Mouse (Mus musculus) MEL (cell line): ENCODE measurements around the gene Zscan5b. TPM values are rescaled to one million over a fixed set of nuclear protein-coding genes. Genes with fewer than 3 reads are reported as not detected.

Source experiments
- DNase-seq: peaks from one replicate; pipeline ENCODE4 v3.0.0; 2011; ENCODE audit warnings: low read depth, low spot score
- H3K27ac ChIP-seq: 2 replicates; pipeline ENCODE4 v1.5.1; 2012; ENCODE audit warnings: low read depth, mild to moderate bottlenecking, control low read depth, low read length, moderate library complexity; ENCODE audit not compliant: control insufficient read depth
- H3K27me3 ChIP-seq, 2 experiments: fragments of 150-350 bp in 1 of 2; sonication (generic) in 1 of 2; 2 replicates each; pipeline ENCODE4 v1.6.1; 2012; ENCODE audit warnings: low read length in 2 of 2, mild to moderate bottlenecking in 2 of 2, improper control_type of control experiment in 1 of 2, moderate library complexity in 1 of 2; ENCODE audit not compliant: insufficient read depth in 2 of 2, control insufficient read depth in 1 of 2
- H3K36me3 ChIP-seq, 2 experiments: 2 replicates each; pipeline ENCODE4 v1.6.1; 2012 to 2014; ENCODE audit warnings: low read length in 2 of 2, improper control_type of control experiment in 1 of 2, inconsistent platforms in 1 of 2, mild to moderate bottlenecking in 1 of 2; ENCODE audit not compliant: insufficient read depth in 2 of 2, control insufficient read depth in 1 of 2
- H3K4me1 ChIP-seq, 2 experiments: fragments of 150-350 bp in 1 of 2; sonication (generic) in 1 of 2; 2 replicates each; pipeline ENCODE4 v1.6.1; 2012; ENCODE audit warnings: low read length in 2 of 2, improper control_type of control experiment in 1 of 2, mild to moderate bottlenecking in 1 of 2; ENCODE audit not compliant: insufficient read depth in 2 of 2, control insufficient read depth in 1 of 2
- H3K4me3 ChIP-seq, 2 experiments: fragments of 150-350 bp in 1 of 2; sonication (generic) in 1 of 2; 2 replicates each; pipeline ENCODE4 v1.5.1; 2012; ENCODE audit warnings: low read depth in 2 of 2, low read length in 2 of 2, mild to moderate bottlenecking in 2 of 2, moderate library complexity in 2 of 2, control low read depth in 1 of 2, improper control_type of control experiment in 1 of 2; ENCODE audit not compliant: control insufficient read depth in 1 of 2, insufficient read depth in 1 of 2
- H3K79me2 ChIP-seq: 2 replicates; pipeline ENCODE4 v1.6.1; 2012; ENCODE audit warnings: mild to moderate bottlenecking, low read length, moderate library complexity; ENCODE audit not compliant: control insufficient read depth, poor library complexity, insufficient read depth
- H3K9ac ChIP-seq: 2 replicates; pipeline ENCODE4 v1.6.1; 2012; ENCODE audit warnings: low read depth, mild to moderate bottlenecking, control low read depth, low read length, moderate library complexity; ENCODE audit not compliant: control insufficient read depth, poor library complexity, severe bottlenecking
- H3K9me3 ChIP-seq: fragments of 150-350 bp; sonication (generic); replicated peaks from 2 replicates; pipeline ENCODE4 v1.6.1; 2012; ENCODE audit warnings: mild to moderate bottlenecking, low read length, improper control_type of control experiment, moderate library complexity; ENCODE audit not compliant: insufficient read depth
- BHLHE40 ChIP-seq: IDR thresholded peaks from 2 replicates; pipeline ENCODE4 v1.6.1; 2012; ENCODE audit warnings: low read depth, mild to moderate bottlenecking, inconsistent platforms, low read length, improper control_type of control experiment, borderline replicate concordance
- CHD1 ChIP-seq: IDR thresholded peaks from 2 replicates; pipeline ENCODE4 v1.6.1; 2012; ENCODE audit warnings: low read depth, mild to moderate bottlenecking, inconsistent platforms, low read length, improper control_type of control experiment
- E2F4 ChIP-seq: IDR thresholded peaks from 2 replicates; pipeline ENCODE4 v1.6.1; 2011; ENCODE audit warnings: low read depth, low read length, improper control_type of control experiment, borderline replicate concordance
- ELF1 ChIP-seq: IDR thresholded peaks from 2 replicates; pipeline ENCODE4 v1.6.1; 2014; ENCODE audit warnings: low read depth, mild to moderate bottlenecking, inconsistent platforms, low read length, improper control_type of control experiment, moderate library complexity
- EP300 ChIP-seq, 2 experiments: IDR thresholded peaks; 2 replicates each; pipeline ENCODE4 v1.6.1; 2011; ENCODE audit warnings: improper control_type of control experiment in 2 of 2, low read length in 2 of 2, low read depth in 1 of 2, mild to moderate bottlenecking in 1 of 2
- ETS1 ChIP-seq: IDR thresholded peaks from 2 replicates; pipeline ENCODE4 v1.6.1; 2012; ENCODE audit warnings: low read depth, mild to moderate bottlenecking, inconsistent platforms, low read length, improper control_type of control experiment, moderate library complexity
- GABPA ChIP-seq: IDR thresholded peaks from 2 replicates; pipeline ENCODE4 v1.6.1; 2012; ENCODE audit warnings: low read depth, mild to moderate bottlenecking, inconsistent platforms, low read length, improper control_type of control experiment, moderate library complexity
- GATA1 ChIP-seq: IDR thresholded peaks from 2 replicates; pipeline ENCODE4 v1.6.1; 2011; ENCODE audit warnings: low read depth, low read length, improper control_type of control experiment
- HCFC1 ChIP-seq: IDR thresholded peaks from 2 replicates; pipeline ENCODE4 v1.6.1; 2012; ENCODE audit warnings: low read depth, mild to moderate bottlenecking, inconsistent platforms, low read length, improper control_type of control experiment, moderate library complexity
- KAT2A ChIP-seq: conservative IDR thresholded peaks from 2 replicates; pipeline ENCODE4 v1.6.1; 2012; ENCODE audit warnings: low read depth, low read length, improper control_type of control experiment, inconsistent platforms
- MAFK ChIP-seq: IDR thresholded peaks from 2 replicates; pipeline ENCODE4 v1.6.1; 2011; ENCODE audit warnings: low read depth, mild to moderate bottlenecking, low read length, improper control_type of control experiment, borderline replicate concordance
- MAX ChIP-seq: IDR thresholded peaks from 2 replicates; pipeline ENCODE4 v1.6.1; 2011; ENCODE audit warnings: low read length, improper control_type of control experiment
- MAZ ChIP-seq: IDR thresholded peaks from 2 replicates; pipeline ENCODE4 v1.6.1; 2012; ENCODE audit warnings: low read depth, mild to moderate bottlenecking, inconsistent platforms, low read length, improper control_type of control experiment
- MEF2A ChIP-seq: IDR thresholded peaks from 2 replicates; pipeline ENCODE4 v1.6.1; 2014; ENCODE audit warnings: low read depth, mild to moderate bottlenecking, inconsistent platforms, low read length, improper control_type of control experiment; ENCODE audit not compliant: poor library complexity, insufficient replicate concordance, severe bottlenecking; ENCODE audit errors: extremely low read depth
- MXI1 ChIP-seq: IDR thresholded peaks from 2 replicates; pipeline ENCODE4 v1.6.1; 2011; ENCODE audit warnings: mild to moderate bottlenecking, low read depth, low read length, improper control_type of control experiment
- MYB ChIP-seq: IDR thresholded peaks from 2 replicates; pipeline ENCODE4 v1.6.1; 2011; ENCODE audit warnings: mild to moderate bottlenecking, low read depth, low read length, improper control_type of control experiment
- MYC ChIP-seq: IDR thresholded peaks from 2 replicates; pipeline ENCODE4 v1.6.1; 2011; ENCODE audit warnings: low read depth, mild to moderate bottlenecking, low read length, improper control_type of control experiment, moderate library complexity
- NELFE ChIP-seq: IDR thresholded peaks from 2 replicates; pipeline ENCODE4 v1.6.1; 2011; ENCODE audit warnings: low read depth, low read length, improper control_type of control experiment
- NRF1 ChIP-seq: IDR thresholded peaks from 2 replicates; pipeline ENCODE4 v1.6.1; 2014; ENCODE audit warnings: low read depth, mild to moderate bottlenecking, inconsistent platforms, low read length, improper control_type of control experiment, moderate library complexity; ENCODE audit not compliant: poor library complexity, insufficient read depth, severe bottlenecking
- POLR2A ChIP-seq, 2 experiments: IDR thresholded peaks; 2 replicates each; pipeline ENCODE4 v1.6.1; 2011 to 2012; ENCODE audit warnings: low read length in 2 of 2, mild to moderate bottlenecking in 2 of 2, control low read depth in 1 of 2, improper control_type of control experiment in 1 of 2, low read depth in 1 of 2, moderate library complexity in 1 of 2; ENCODE audit not compliant: control insufficient read depth in 1 of 2, insufficient read depth in 1 of 2, poor library complexity in 1 of 2
- POLR2AphosphoS2 ChIP-seq: IDR thresholded peaks from 2 replicates; pipeline ENCODE4 v1.6.1; 2011; ENCODE audit warnings: low read length, improper control_type of control experiment
- POLR2AphosphoS5 ChIP-seq: IDR thresholded peaks from 2 replicates; pipeline ENCODE4 v1.6.1; 2012; ENCODE audit warnings: low read depth, borderline replicate concordance, mild to moderate bottlenecking, inconsistent platforms, low read length, moderate library complexity, mixed read lengths
- RAD21 ChIP-seq: IDR thresholded peaks from 2 replicates; pipeline ENCODE4 v1.6.1; 2011; ENCODE audit warnings: mild to moderate bottlenecking, low read depth, low read length, improper control_type of control experiment
- RCOR1 ChIP-seq: IDR thresholded peaks from 2 replicates; pipeline ENCODE4 v1.6.1; 2012; ENCODE audit warnings: low read depth, mild to moderate bottlenecking, inconsistent platforms, low read length, improper control_type of control experiment
- SMC3 ChIP-seq: IDR thresholded peaks from 2 replicates; pipeline ENCODE4 v1.6.1; 2011; ENCODE audit warnings: low read depth, low read length, improper control_type of control experiment
- TAL1 ChIP-seq: IDR thresholded peaks from 2 replicates; pipeline ENCODE4 v1.6.1; 2012; ENCODE audit warnings: mild to moderate bottlenecking, inconsistent platforms, low read length, moderate library complexity, mixed read lengths
- TBP ChIP-seq: IDR thresholded peaks from 2 replicates; pipeline ENCODE4 v1.8.0; 2011; ENCODE audit warnings: low read depth, low read length, improper control_type of control experiment
- TCF12 ChIP-seq: IDR thresholded peaks from 2 replicates; pipeline ENCODE4 v1.6.1; 2014; ENCODE audit warnings: low read depth, mild to moderate bottlenecking, inconsistent platforms, low read length, improper control_type of control experiment, moderate library complexity
- UBTF ChIP-seq: IDR thresholded peaks from 2 replicates; pipeline ENCODE4 v1.6.1; 2012; ENCODE audit warnings: low read depth, mild to moderate bottlenecking, inconsistent platforms, low read length, improper control_type of control experiment, moderate library complexity, borderline replicate concordance; ENCODE audit not compliant: insufficient read depth
- USF1 ChIP-seq: IDR thresholded peaks from 2 replicates; pipeline ENCODE4 v1.6.1; 2014; ENCODE audit warnings: low read depth, mild to moderate bottlenecking, inconsistent platforms, low read length, improper control_type of control experiment, moderate library complexity
- ZC3H11A ChIP-seq: IDR thresholded peaks from 2 replicates; pipeline ENCODE4 v1.6.1; 2012; ENCODE audit warnings: low read depth, mild to moderate bottlenecking, inconsistent platforms, low read length, improper control_type of control experiment
- ZKSCAN1 ChIP-seq: IDR thresholded peaks from 2 replicates; pipeline ENCODE4 v1.6.1; 2012; ENCODE audit warnings: low read depth, mild to moderate bottlenecking, inconsistent platforms, low read length, improper control_type of control experiment, moderate library complexity
- ZMIZ1 ChIP-seq: IDR thresholded peaks from 2 replicates; pipeline ENCODE4 v1.6.1; 2012; ENCODE audit warnings: low read depth, mild to moderate bottlenecking, inconsistent platforms, low read length, improper control_type of control experiment, moderate library complexity
- ZNF384 ChIP-seq: IDR thresholded peaks from 2 replicates; pipeline ENCODE4 v1.6.1; 2012; ENCODE audit warnings: low read depth, mild to moderate bottlenecking, inconsistent platforms, low read length, improper control_type of control experiment
- polyA plus RNA-seq, 2 experiments: library from polyadenylated mRNA; stranded (reverse) in 1 of 2; unstranded in 1 of 2; fragments of >175 nt in 1 of 2; fragments of >200 nt in 1 of 2; gene quantifications; 2 replicates each; pipeline versions ENCODE4 v1.2.1 to v1.2.4; 2012; ENCODE audit warnings: low replicate concordance in 2 of 2, low read depth in 1 of 2; ENCODE audit not compliant: insufficient read length in 2 of 2, insufficient read depth in 1 of 2, missing spikeins in 1 of 2
- total RNA-seq: library from RNA; depleted of rRNA; stranded (reverse); fragments of 300-350 nt; gene quantifications from 2 replicates; pipeline ENCODE4 v1.2.3, GENCODE M21; 2012

Gene Zscan5b
- total and polyA plus RNA-seq, 3 experiments: not detected

DNA sequence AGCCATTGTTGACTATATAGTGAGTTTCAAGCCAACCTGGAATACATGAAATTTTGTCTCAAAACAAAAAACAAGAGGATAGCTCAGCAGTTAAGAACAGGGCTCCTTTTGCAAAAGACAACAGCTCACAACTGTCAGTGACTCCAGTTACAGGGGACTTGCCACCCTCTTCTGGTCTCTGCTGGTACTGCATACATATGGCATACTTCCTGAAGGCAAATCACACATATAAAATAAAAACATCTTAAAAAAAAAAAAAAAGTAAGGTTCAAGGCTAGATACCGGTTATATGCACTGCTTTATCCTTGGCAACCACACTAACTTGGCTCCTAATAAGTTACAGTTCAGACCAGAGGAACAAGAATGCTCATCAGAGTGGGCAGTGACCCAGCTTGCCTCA is 60.7 kb downstream of the Zscan5b start (continued):
- TF ChIP-seq ZKSCAN1: no peak

DNA sequence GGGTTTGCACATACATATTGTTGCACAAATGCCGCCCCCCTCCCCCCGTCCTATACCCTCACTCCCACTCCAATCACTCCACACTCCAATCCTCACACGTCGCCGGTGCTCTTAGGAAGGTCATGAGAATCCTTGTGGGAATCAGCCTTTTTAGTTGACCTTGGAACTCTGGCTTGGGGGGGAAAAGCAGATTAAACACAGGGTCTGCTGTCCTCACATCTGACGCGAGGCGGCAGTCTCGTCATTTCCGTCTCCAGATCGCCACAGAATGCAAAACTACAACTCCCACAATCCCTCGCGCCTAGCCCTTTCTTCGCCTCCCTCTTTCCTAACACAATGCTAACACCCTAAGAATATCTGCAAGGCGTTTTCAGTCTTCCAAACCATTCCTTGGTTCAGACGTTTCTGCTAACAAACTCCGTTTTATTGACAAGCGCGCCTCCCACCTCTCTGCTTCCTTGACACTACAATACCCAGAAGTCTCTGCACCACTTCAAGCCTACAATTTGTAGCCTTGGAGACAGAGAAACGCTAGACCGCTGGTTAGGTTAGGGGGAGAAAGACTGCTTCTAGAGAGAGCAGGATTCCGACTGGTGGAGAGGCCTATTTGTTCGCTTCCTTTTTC is 61.5 kb downstream of the Zscan5b start:
- peaks cover 0 to 7% of the 10 kb centered on the region in 2 experiments; a peak in 2 of 4 replicates for H3K36me3 ChIP-seq
- H3K27ac ChIP-seq: peak overlapping the region; percentile 96
- TF ChIP-seq TCF12 (no peak), MEF2A (no peak), UBTF (no peak), GATA1 (no peak), TBP (peak; percentile 76), RAD21 (no peak; the same call in none of the 2 replicates), MAZ (0 out of 2 replicates have a peak, but pooled peaks have one; percentile 14), TAL1 (no peak), MXI1 (peak; percentile 72; the same call in 1 of the 2 replicates), SMC3 (no peak), MAX (no peak; the same call in 1 of the 2 replicates), HCFC1 (peak; percentile 98), MYB (no peak), ETS1 (0 out of 2 replicates have a peak, but pooled peaks have one; percentile 6), NELFE (peak; percentile 37), NRF1 (no peak), ELF1 (peak; percentile 57), EP300 (IDR thresholded peaks at IDR 0.05; ENCODE audit: low read depth in 1 of 2, low read length in 2 of 2) (no peak), CHD1 (no peak), POLR2AphosphoS5 (no peak), MYC (no peak; the same call in 1 of the 2 replicates), E2F4 (no peak), ZNF384 (no peak), POLR2AphosphoS2 (no peak), GABPA (no peak), RCOR1 (no peak), KAT2A (peak; percentile 87), POLR2A (IDR thresholded peaks at IDR 0.05; ENCODE audit: control insufficient read depth in 1 of 2, insufficient read depth in 1 of 2, low read depth in 1 of 2, low read length in 2 of 2, poor library complexity in 1 of 2) (peak in 1 of 2 experiments; percentile 52; a peak in 1 of 4 replicates), MAFK (no peak), ZMIZ1 (0 out of 2 replicates have a peak, but pooled peaks have one; percentile 27), USF1 (no peak), ZC3H11A (no peak), BHLHE40 (no peak), ZKSCAN1 (no peak)

More for the DNA sequence above, 61.5 kb downstream of the Zscan5b start:
- Histone ChIP-seq H3K4me1 (peaks cover 8 to 22% of the 10 kb centered on the region in 2 experiments), H3K9ac (peak overlapping the region; percentile 77), H3K79me2 (peaks cover 6% of the 10 kb centered on the region), H3K4me3 (peak overlapping the region; percentile 75 to 94), H3K9me3 (no peaks in the 10 kb centered on the region), H3K27me3 (no peaks in the 10 kb centered on the region)
- peak; percentile 92 for DNase-seq
